Mouse (Mus musculus) lung, adult 18-20 months (tissue): ENCODE data around the gene Orai1.
"Not testable (repeated sequence)": the region's sequence is repeated elsewhere in the genome, so short reads cannot be mapped to it uniquely, and the experiment has no call there.

Source experiments
- DNase-seq, 2 experiments: peaks; one replicate each; pipeline ENCODE4 v3.0.0; 2022; ENCODE audit warnings: mixed read lengths in 2 of 2

Orai1 gene

DNA sequence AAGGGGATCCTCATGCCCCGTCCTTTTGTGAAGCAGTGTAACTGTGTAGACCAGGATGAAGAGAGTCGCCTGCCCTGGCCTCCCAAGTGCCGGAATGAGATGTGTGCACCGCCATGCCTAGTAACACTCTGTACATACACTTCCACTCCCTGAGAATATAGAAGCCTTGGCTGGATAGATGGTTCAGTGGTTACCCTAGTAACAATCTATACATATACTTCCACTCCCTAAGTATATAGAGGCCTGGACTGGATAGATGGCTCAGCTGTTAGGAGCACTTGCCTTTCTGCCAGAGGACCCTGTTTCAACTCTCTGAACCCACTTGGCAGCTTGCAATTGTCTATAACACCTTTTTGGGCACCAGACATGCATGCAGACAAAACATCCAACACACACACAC lies 20.2 kb downstream of the Orai1 start:
- DNase-seq = no peak

DNA sequence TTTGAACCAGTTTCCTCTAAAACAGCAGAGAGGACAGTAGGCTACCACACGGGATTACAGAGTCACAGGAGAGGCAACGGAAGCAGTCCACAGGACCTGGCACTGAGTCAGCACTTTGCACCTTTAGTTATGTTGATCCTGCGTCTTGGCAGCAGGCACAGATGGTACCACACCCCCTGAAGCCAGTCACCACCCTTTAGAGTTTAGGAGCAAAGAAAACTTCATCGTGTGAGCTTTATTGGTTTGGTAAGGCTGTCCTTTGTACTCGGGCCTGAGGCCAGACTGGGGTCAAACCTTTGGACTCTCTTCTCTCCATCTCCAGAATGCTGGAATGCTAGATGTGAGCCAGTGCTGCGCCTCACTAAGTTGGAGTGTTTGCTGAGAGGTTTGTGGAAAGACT lies 20.7 kb downstream of the Orai1 start:
- DNase-seq = peak; percentile 56 to 73

- DNase-seq = no peak
These were observed 23.2 kb downstream of the Orai1 start for GRCm38 (mm10) chr5:123038115-123038514.

- peak; percentile 87 to 91 for DNase-seq
These were observed 24.4 kb downstream of the Orai1 start for GRCm38 (mm10) chr5:123039120-123039752.

DNA sequence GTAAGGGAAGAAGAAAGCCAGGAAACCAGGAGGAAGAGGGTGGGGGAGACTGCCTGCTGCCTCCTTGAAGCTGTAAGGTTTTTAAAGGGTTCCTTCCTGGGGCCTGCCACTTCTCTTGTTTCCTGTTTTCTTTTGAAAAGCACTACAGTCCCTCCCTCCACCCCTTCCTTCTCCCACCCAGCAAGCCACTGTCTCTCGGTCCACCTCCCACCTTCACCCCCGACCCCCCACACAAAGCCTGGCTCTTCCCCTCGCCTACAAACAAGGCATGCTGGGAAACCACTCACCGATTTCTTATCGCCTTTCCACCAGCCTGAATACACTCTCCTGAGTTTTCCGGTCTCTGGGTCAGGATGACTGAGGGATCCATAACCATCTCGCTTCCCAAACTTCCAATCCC lies 25.9 kb downstream of the Orai1 start:
- DNase-seq = no peak

GRCm38 (mm10) chr5:123043856-123044255 lies 29.0 kb downstream of the Orai1 start:
- DNase-seq = peak in 1 of 2 experiments; percentile 32

DNA sequence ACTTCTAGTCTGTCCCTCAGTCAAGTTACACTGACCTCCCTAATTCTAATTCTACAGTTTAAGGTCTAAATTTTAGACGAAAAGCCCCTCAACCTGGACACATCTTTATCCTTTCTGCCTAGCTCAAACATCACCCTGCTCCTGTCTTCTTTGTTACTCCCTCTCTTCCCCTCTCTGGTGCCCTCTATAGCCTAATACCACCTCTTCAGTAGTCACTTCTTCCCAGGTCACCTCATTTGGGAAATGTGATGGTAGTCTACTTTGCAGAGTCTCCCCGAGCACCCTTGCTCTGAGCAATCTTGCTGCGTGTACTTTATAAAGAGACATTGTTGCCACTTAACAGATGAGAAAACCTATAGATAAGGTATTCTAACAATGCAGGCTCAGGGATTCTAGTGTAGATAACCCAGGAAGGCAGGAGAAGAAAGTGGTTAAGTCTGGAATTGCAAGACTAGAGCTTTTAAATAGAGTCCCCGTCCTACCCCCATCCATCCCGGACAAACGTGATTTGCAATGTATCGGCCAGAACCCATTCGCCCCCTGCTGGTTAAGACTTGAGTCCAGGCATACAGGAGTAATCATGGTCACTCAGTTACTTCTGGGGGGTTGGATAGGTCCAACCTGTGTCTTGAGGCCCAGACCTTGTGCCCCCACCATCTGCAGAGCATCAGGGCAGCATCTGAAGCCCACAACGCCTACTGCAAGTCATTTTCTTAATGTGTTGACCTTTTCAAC lies 30.9 kb downstream of the Orai1 start:
- DNase-seq = peak; percentile 63 to 80

DNA sequence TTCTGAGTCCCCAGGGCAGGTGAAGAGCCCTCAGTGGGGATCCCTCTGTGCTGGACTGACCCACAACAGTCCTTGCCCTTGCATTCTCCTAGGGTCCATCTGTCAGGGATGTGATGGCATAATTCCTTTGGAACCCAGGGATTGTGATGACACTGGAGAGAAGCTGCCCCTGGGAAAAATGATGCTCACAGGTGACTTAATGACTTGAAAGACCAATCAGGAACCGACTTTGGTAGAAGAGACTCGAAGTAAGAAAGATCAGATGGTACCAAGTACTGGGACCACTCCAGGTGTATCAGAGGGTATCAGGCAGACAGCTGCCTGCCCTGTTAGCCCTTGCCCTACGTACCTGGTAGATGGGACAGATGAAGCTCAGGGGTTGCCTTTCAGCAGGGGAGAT lies 32.0 kb downstream of the Orai1 start, which contains the start of gene Morn3:
Gene Morn3, minus strand, starts transcription at position 101 of the 400 bp plus-strand sequence.
- no peak for DNase-seq

GRCm38 (mm10) chr5:123049271-123049670 lies 34.4 kb downstream of the Orai1 start:
- DNase-seq = peak; percentile 28 to 47

DNA sequence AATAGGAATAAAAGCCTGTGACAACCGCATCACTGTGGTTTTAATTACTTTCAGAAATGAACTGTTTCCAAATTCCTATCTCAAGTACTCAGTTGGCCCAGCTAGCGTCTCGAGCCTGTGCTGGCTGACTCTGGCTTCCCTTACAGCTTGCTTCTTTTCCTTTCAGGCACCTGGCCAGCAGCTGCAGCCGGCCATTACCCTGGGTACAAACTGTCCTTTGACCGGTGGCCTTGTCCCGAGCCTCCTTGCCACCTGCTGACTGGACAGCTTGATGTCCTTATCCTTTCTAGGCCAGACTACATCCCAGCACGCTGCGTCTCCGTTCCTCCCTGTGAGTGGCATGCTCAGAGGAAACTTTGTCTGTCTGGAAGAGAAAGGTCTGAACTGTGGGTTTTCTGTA lies 36.0 kb downstream of the Orai1 start:
- DNase-seq = no peak

GRCm38 (mm10) chr5:123051736-123052135 lies 36.9 kb downstream of the Orai1 start:
- DNase-seq = no peak

DNA sequence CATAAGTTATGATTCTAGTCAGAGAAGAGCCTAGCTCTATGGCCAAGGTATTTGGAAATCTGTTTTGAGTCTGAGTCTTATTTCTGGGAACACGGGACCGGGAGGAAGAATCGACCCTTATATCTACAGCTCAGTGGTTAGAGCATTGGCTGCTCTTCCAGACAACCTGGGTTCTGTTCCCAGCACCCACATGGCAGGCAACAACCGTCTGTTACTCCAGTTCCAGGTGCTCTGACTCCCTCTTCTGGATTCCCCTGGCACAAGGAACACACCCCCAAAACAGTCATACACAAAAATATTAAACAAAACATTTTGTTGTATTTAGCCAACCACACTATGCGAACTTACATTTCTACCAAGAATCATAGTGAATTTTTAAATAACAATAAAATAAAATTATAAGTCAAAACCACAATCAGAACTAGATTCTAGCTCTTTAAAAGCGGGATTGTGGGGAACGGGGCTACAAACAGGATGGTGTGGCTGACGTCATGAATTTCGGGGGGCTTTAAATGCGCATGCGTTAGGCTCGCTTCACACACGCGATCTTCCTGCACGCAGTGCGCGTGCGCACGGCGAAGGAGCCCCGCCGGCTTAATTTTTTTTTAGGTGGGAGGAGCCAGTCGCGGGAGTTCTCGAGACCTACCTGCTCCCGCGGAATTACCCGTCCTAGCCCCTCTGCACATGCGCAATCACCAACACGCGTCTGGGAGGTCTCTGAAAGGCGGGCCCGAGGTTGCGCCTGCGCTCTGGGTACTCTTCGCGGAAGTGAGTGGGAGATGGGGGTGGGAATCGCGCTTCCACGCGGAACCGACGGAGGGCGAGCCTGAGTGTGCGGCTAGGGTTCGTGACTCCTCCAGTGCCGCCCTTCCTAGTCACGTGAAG lies 42.7 kb downstream of the Orai1 start:
- peak; percentile 100 for DNase-seq

DNA sequence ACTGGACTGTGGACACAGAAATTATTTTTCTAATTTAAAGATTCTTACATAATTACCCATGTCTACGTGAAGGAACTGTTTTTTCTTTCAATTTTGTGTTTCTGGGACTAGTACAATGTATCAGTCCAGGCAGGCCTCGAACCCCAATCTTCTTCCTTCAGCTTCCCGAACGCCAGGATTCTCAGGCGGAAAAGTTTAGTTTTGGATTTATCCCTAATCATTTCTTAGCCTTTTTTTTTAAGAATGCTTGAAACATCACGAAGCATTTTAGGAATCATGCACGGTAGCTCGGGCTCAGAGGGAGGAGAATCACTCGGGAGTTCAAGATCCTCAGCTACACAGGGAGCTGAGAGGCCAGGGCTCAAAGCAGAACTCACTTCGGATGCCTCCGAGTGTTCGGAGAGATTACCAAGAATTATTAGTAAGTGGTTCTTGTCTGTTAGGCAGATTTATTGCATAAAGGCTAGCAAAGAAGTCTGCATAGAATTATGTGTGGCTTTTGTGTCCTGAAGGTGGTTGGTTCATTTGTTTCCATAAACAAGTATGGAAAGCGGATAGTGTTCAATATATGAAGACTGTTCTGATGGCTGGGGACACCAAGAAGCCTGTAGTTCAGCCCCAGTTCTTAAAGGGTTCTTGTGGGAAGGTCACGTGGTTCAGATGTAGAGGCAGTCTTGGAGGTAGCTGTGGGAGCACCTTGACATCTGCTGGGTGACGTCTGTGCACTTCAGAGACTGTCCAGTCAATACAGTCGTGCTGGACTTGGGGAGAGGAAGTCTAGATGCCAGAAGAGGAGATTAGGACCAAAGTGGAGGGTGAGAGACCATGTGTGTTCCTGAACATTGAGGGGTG lies 43.6 kb downstream of the Orai1 start:
- no peak for DNase-seq

- peak; percentile 57 to 71 for DNase-seq
These were observed 45.1 kb downstream of the Orai1 start for GRCm38 (mm10) chr5:123059757-123060520.

DNA sequence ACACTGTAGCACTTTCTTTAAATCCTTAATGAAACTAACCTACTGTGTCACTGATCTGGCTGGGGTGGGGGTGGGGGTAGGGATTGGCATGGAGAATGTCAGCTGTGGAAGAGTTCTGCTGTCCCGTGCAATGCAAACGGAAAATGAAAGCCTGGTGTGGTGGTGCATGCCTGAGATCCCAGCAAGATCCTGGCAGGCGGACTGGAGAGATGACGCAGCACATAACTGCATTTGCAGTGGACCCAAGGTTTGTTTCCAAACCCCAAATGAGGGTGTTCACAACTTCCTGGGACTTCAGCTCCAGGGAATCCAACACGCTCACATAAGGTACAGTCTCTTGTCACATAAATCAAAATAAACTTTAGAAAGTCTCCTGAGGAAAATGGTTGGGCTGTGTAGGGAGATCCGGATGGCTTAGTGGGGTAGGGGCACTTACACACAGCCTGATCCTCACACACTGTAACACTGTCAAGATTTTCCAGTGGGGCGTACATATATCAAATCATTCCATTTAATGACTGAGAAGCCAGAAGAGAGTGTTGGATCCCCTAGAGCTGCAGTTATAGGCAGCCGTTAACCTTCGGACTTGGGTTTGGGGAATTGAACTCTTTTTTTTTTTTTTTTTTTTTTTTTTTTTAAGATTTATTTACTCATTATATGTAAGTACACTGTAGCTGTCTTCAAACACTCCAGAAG lies 46.0 kb downstream of the Orai1 start:
- peak; percentile 54 to 60 for DNase-seq

GRCm38 (mm10) chr5:123061402-123061749 lies 46.5 kb downstream of the Orai1 start:
- DNase-seq = not testable (repeated sequence)

GRCm38 (mm10) chr5:123063141-123063540 lies 48.3 kb downstream of the Orai1 start:
- DNase-seq = no peak

DNA sequence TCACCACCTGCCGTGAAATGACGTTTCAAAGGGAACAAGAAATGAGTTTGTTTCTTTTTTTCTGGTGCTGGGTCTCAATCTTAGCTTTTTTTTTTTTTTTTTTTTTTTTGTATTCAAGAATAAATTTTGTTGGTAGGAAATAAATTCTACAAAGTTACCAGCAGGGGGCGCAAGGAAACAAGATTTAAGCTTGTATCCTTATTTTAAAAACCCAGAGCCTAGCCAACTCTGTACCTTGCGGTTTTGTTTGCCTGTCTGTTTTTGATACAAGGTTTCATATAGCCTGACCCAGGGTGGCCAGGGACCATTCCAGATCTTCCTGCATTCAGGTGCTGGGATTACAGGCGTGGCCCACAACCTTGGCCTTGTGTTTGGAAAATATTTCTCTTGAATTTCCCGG lies 49.3 kb downstream of the Orai1 start:
- DNase-seq = peak; percentile 28 to 60

GRCm38 (mm10) chr5:123067395-123067995 lies 52.6 kb downstream of the Orai1 start:
- DNase-seq = peak in 1 of 2 experiments; percentile 28

GRCm38 (mm10) chr5:123068115-123068514 lies 53.2 kb downstream of the Orai1 start, which contains the start of gene Tmem120b:
TSS of gene Tmem120b (plus strand) at chr5:123068415.
- no peak for DNase-seq
